Mouse (Mus musculus) kidney, adult 11 months (tissue): Measurements from ENCODE around the gene Celf2.
A peak's percentile ranks its signal among the peaks of the same experiment; 100 is the strongest.

Experiments
- DNase-seq: peaks from one replicate; pipeline ENCODE4 v3.0.0; 2022

Gene Celf2

DNA sequence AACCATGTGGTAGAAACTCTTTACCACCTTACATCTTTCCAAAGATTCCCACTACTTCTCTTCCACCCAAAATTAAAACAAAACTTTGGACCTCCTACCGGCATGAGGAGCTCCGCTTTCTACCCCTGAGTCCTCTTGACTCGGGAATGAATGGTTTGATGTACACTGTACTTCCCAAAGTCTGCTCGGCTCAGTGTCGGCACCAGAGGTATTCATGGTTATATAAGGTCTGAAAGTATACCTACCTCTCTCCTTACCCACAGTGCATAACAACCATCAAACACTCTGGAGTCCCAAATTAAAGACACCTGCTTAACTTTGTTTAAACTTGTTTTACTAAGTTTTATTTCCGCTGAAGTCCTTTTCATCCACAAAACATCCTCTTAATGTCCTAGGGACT lies 679.3 kb downstream of the Celf2 start:
- DNase-seq, result no peak

DNA sequence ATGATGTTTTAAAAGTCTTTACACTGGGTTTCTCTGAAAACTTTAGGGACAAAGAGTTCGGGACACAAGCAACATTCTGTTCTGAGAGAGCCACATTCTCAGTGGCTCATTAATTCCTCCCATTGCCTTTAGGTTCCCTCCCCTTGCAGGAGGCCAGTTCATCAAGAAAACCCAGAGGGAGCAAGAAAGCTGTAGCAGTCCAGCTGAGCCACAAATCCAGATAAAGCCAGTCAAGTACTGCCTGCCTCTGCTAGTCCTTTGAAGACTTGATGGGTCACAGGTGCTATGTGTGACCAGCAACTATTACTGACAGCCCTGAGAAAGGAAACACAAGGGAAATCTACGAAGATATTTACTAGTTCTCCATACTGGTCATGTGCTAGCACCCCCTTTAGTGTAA lies 681.8 kb downstream of the Celf2 start:
- DNase-seq, result peak; percentile 25

DNA sequence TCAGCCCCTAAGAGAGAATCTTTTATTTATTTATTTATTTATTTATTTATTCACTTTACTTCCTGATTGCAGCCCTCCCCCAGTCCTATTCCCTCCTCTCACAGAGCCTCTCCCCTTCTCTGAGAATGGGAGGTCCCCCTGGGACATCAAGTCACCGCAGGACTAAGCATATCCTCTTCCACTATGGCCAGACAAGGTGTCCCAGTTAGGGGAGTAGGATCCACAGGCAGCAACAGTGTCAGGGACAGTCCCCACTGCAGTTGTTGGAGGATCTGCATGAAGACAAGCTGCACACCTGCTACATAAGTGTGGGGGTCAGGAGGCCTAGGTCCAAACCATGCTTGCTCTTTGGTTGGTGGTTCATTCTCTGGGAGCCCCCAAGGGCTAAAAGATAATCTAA lies 686.3 kb downstream of the Celf2 start:
- no peak for DNase-seq

DNA sequence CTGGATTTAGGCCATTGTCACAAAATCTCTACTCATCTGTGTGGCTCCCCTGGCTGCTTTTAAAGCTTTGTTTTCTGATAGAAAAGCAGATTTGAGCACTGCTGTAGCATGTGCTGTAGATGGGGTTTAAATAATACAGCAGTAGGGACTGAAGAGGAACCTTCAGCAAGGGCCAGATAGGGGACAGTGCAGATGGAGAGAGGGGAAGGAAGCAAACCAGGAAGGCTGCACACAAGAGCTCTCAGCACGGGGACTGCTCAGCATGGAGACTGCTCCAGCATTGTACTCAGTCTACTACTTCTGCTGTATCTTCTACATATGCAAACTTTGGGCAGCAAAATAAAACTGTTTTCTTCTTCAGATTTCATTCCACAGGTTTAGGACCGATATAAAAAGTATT lies 687.8 kb downstream of the Celf2 start:
- DNase-seq, result no peak

DNA sequence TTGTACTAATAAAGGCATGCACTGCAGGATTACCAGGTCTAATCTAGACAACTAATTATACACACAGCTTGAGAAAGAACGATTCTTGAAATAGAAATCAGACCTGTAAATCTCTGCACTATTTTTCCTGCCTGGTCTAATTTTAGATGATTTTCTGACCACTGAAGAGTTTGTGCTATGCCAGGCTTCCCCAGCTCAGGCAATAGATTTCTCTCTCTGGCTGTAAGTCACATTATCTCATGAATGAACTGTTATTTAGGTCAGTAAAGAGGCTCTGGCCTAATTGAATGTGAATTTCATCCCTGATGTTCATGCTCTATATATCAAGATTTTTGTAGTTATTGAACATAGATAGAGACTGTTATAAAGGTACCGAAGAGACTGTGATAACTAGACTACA lies 694.1 kb downstream of the Celf2 start:
- DNase-seq, result no peak

DNA sequence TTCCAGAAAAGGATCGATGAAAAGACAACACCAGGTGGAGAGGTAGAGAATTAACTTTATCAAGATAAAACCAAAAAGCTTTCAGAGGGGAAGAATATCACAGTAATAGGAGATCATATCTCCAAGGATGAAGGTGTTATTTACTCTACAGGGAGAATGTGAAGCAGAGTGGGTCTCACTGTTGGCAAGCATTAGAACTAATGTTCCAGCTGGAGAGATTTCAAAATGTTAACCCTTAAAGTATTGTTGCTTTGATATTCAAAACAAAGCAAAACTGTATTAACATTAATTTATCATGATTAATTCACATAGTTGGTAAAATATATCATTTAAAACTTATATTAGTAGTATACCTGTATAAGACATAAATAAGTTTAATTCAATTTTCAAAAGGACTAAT lies 700.6 kb downstream of the Celf2 start:
- no peak for DNase-seq

DNA sequence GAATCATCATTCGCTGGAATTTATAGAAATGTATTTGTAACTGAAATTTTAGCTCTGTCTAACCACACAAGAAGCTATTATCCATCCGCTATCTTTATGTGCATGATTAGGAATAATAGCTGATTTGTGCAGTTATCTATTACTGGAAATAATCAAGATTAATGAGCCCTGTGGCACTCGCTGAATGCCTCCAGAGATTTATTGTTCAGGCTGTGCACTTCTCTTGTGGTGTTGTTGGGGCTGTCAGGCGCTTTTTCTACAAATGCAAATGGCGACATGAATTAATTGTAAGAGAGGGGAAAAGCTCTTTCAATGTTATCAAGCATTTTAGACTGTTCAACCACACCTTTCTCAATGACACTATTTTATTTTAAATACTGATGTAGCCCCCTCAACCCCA lies 712.6 kb downstream of the Celf2 start:
- no peak for DNase-seq

DNA sequence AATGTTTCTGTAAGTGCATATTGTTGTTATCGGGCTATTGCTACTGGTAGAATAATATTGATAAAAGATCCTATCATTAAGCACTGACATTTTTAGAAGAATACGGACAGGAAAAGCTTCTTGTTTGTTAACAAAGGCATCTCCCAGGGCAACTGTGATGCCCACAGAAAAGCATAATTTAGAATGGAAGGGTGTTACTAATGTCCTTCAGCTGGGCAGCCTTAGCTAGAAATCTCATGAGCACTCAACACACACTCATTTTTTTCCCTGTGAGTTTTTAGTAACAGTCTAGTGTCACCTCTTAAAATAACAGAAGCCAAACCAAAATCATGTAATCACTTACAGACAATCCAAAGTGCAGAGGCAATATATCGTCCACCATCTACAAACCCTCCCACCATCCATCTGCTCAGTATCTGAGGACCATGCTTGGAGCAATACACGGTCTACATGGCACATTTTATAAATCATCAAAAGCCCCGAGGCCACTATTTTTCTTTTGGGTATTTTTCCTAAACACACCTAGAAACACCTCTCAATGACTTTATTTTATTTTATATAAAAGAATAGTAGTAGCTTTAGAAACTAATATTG lies 713.3 kb downstream of the Celf2 start:
- DNase-seq, result no peak

DNA sequence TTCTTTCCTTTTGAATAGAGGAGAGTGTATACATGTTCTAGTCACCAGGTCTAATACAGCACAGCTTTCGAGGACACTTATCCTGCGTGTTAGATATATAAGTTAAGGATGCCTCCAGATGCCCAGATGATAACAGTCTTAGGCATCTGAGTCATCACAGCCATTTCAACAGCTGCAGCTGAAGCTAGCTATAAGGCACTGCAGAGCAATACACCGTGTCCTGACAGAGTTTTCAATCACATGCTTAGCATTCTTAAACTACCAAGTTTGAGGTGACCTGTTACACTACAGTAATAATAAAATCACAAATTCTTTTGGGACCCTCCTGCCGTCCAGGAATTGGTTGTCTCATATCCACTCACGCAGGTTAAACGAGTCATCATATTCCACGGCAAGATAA lies 714.5 kb downstream of the Celf2 start:
- no peak for DNase-seq

DNA sequence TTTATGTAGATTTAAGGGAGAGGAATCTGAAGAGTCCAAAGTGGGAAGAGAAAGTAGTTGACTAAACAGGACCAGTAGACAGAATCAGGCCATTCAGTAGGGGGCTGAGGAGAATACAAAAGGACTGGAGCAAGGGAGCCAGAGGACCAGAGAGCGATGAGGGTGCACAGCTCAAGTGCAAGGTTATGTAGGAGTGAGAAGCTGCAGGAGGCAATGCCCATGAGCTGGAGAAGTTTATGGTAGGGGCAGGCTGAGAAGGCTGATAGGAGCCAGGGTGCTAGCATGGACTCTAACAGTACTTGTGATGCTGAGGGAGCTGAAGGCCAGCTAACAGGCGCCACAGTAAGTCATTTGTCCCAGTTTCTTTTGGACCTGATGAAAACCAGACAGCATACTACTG lies 718.5 kb downstream of the Celf2 start:
- no peak for DNase-seq

DNA sequence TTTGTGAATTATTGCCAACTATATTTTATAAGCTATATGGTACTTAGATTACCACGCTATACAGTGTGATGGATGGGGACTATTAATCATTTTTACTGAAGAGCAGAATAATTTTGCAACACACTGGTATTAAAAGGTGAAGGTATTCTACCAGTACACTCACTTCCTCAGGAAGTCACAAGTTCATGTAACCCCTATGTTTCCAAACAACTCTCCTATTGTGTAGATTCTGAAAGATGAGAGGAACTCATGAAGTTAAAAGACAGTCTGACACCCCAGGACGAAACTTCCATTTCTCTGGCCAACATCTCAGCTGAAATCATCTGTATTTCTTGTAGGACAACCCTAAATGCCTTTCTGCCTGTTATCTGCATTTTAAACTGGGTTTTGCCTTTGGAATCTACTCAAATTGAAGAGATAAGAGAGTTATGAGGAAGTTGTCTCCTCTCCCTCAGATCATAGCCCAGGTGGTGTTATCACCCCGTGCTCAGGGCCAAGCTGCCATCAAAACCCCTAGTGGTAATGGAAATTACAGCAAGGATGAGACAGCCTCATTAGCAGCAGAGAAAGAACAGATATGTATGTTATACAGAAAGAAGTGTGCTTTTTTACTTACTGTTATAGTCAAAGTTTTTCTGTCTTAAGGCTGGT lies 722.7 kb downstream of the Celf2 start:
- no peak for DNase-seq

DNA sequence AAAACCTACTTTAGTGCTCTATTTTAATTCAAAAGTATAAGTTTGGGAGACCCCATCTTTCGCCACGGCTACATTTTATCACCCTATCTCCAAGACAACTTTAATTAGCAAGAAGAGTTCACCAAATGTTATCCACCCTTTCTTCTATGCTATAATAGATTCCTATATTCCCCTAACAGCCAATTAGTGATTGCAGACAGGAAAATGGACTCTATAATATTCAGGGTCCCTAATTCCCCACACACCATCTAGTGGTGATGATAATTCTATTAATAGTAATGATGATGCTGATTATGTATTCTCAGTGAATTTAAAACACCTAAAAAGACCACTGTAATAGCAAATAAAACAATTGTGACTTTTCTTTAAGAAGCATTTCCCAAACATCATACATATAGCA lies 739.1 kb downstream of the Celf2 start:
- no peak for DNase-seq

DNA sequence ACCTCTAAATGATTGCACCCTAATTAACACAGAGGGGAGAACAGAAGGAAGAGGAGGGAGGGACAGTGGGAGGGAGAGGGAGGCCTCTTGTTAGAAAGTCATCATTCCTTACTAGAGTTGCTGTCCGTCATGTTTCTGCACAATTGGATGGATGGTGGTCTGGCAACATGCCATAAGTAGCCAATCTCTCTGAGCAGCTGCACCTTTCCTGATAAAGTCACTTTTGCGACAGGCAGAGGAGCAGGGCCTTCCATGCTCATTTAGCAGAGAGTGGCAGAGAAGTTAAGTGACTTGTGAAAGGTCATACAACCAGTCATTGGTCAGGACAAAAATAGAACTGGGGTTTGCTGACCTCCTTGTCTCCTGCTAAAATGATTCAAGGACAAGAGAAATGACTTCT lies 747.0 kb downstream of the Celf2 start:
- DNase-seq, result no peak

DNA sequence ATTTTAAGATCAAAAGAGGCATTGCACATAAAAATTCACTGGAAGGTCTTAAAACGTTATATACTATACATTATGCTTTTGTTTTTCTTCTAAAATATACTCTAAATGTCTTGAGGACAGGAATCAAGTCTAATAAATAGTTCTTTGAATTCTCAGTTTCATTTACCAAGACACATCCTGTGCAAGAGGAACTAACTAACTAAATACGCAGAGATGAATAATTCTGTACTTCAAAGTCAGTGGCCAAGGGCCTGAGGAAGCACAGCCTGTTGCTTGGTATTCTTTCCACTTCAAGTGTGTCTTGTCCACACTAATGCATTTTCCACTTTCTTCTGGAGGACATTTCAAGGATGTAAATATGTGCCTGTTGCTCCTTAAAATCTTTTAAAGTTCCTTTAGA lies 766.2 kb downstream of the Celf2 start:
- DNase-seq, result no peak

DNA sequence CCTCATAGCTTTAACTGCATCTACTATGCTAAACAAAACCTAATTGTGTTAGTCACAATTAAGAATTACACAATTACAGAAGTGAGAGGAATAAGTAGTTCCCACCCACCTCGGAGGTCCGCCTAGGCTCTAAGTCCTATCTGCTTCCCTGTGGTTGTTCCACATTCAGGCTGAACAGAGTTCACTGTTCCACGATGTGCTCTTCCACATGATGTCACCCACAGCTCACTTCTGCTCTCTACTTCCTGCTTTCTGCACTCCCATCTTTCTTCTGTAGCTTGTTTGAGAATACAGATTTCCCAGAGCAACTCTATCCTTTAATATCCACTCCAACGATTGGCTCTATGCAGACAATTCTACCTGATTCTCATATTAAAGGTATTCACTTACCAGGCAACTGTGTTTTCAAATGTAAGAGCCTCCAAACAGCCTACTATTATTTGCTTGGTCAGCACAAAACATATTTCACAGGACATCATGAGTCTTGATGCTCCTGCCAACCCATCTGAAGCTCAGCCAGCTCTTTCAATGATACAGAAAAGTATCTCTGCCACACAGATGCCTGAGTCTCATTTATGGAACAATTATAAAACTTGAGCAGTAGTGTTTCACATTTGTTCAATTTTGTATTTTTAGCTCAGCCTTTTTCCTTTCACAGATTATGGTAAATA lies 769.2 kb downstream of the Celf2 start:
- DNase-seq, result no peak

DNA sequence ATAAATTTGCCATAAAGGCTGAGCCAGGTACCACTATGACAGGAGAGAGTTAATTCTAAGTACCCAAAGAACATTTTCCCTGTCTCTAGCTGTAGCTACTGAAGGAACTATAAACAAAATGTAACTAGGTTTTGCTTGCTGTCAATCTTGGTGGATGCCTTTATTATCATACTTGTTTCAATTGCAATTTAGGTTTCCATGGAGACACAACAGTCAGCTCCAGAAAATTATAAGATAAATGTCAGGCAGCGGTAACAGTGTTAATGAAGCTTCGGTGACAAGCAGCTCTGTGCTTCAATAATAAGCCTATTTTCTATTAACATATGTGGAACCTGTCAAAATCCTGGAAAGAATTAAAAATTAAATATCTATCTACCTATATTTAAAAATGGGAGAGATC lies 777.3 kb downstream of the Celf2 start:
- no peak for DNase-seq

DNA sequence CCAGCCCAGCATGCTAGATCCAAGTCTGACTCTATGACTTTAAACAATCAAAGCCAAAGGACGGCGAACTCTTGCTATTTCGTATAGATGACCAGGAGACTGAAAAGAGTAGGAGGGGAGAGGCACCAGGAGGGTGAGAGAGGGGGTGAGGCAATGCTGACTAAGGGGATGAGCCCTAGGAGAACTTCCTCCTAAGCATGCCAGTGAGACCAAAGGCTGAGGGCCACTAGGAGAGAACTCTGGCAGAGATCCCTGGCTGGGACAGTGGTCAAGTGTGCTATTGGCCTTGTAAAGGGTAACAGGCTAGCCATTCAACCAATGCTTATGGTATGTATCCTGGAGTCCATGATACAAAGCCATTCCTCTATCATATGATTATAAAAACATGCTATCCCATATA lies 778.5 kb downstream of the Celf2 start:
- no peak for DNase-seq

DNA sequence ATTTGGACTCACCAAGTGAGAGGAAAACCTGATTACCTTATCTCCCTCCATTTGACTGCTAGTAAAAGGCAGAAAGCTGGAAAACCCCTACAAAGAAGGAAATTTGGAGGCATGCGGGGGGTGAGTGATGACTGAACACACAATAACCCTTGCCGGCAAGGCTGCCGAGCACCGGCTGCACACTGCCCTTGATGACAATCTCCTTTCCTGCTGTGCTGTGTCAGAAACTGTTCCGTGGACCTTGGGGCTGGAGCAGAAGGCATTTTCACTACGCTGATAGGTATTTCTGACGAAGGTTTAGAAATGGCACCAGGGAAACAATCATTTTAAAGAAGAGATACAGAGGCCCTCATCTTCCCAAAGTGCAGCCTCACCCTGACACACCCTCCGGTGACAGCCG lies 779.4 kb downstream of the Celf2 start:
- no peak for DNase-seq

DNA sequence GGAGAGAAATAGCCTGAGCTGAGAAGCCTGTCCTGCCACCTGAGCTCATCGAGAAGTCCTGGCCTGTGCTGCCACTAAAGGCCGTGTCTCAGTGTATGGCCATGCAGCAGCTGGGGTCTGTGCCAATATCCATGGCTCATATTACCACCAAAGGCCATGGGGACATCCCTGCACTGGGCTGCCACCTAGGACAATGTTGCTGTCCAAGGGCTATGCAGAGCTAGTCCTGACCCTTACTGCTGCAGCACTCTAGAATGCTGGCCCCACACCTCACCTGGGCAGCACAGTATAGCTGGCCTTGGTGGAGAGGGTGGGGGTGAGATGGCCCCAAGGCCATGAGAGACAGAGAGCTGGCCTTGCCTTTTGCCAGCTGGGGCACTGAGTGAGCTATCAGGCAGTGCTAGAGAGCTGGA lies 780.5 kb downstream of the Celf2 start:
- DNase-seq, result no peak

DNA sequence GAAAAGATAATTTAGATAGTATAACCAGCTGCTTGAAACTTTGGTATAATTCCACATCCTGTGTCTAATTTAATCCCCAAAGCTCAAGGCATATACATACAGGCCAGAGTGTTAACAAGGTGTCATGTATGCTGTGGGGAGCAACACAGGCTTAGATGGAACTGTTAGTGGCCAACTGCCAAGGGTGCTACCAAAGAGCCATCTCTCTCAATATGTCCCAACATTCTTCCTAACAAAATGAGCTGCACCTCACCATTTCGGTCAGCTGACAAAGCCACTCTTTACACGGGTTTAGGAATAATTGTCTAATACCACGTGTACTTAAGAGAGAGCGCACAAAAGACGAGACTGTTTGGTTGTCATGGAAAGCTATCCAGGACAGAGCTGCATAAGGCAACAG lies 782.0 kb downstream of the Celf2 start:
- no peak for DNase-seq

DNA sequence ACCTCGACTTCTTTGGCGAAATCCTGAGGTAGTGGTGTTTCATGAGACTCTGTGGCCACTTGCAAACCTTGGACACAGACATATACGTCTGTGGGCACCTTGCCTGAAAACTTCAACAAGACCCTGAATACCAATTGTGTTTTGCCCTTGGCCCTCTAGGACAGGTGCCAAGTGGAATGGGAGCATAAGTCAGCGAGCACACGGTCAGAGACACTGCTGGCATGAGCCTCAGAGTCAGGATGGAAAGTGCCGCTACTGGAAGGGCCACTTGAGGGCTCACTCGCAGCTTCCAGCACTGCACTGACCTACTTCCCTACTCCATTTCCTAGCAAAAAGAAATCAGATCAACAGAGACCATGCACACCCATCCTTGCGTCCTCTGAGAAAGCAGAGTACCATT lies 783.3 kb downstream of the Celf2 start:
- DNase-seq, result peak; percentile 17

DNA sequence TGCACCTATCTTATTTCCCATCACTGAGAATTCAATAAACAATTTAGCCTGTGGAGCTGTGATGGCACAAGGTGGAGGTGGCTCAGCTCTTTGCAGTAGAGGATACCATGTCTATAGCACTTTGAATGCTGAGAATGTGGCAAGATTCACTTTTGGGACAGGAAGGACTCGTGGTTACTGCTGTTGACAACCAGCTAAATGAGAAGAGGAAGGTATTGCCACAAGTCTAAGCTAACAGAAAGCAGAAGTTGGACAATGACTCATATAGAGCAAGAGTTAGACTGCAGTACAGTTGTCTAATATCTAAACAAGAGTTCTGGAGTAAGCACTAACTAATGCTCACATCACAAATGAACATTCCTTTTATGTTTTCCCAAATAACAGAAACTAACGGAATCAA lies 785.8 kb downstream of the Celf2 start:
- no peak for DNase-seq

DNA sequence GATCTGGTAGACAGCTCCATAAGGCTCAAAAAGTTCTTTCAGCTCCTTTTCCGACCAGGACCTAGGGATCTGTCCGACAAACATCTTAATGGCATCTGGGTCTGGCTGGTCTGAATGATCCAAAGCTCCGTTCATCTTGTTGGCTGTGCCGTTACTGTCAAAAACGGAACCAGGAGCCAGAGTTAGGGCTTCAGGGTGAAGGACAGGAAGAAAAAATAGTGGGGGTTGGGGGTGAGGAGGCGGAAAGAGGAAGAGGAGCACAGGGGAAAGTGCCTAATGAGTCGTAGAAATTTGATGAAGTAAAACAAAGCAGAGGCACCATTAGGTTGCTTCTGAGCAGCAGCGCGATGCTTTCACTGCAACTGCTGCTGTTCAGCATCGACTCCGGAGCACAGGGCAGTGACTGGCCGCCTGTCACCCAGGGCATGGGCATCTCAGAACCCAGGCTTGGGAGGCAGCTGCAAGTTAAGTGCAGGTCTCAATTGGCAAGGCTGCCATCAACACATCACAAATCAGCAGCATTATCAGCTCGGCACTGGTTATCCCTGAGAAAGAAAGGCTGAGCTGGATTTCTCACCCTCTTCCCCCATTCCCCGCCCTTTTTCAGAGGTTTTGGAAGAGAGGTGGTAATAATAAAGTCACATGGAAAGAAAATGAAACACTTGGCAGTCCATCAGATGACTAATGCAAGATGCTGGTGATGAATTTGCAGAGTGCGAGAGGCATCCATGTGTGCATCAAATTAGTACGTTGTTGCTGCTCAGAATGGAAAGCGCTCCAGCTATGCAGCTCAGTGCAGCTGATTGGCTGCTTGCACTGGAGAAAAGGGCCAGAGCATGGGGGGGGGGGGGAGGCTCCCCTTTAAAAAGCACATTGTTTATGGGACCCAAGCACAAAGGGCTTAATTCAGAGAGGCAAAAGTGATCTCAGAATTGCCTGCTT lies 787.6 kb downstream of the Celf2 start:
- DNase-seq, result no peak
